In the genomic region with DNA sequence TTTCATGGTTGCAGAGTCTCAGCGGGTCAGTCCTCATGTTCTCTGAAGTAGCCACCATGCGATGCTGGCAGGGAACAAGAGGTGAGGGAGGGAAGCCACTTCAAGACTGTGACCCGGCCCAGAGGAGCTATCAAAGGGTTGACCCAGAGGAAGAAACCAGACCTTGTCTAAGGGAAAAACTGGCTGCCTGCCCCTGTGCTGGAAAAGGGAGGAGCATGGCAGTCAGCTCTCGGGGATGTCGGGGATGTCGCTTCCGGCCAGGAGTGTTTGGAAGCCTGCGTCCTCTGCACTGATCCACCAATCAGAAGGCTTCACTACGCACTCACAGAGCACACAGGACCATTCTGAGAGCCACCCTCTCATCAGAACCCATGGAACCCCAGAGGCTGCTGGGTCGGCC, we compare ENCODE assay signal across 12 mouse cellular contexts. TPM values are rescaled to one million over a fixed set of nuclear protein-coding genes. Genes with fewer than 3 reads are reported as not detected.
DNase-seq lines count a peak whose midpoint lies in the region; ATAC-seq and TF ChIP-seq lines count a peak whose summit lies in the region.
"Had no signal": no experiment of that assay in that cellular context is flagged by ENCODE, and none has a peak within 500 bp of the region (broad histone marks: within the 10 kb centered on the region; RNA-seq: fewer than 3 reads in every experiment).

No protein-coding gene starts in this region.

- no peak for DNase-seq in kidney, adult 2 months
- no peak for DNase-seq in midbrain, embryonic 14.5 days
- no peak for DNase-seq in frontal cortex, postnatal 36 days (ENCODE audit: low spot score in 2 of 2)
- no peak for DNase-seq in left cerebral cortex, adult 8-10 months (ENCODE audit: low spot score in 2 of 2)
- DNase-seq: cerebellum, adult 9-10 months; right cerebral cortex, postnatal 4 days; thymus, postnatal 25 days had no signal

- TF ChIP-seq CTCF in kidney, adult 2 months (conservative IDR thresholded peaks at IDR 0.05; ENCODE audit: insufficient read depth, insufficient read length, low read depth, low read length): no peak

- peak overlapping the region; percentile 71 for H3K27ac ChIP-seq in kidney, embryonic 15.5 days
- H3K27ac ChIP-seq in kidney, adult 2 months (ENCODE audit: insufficient read depth, low read depth, low read length): no peak overlapping the region
- peak overlapping the region; percentile 65 for H3K27ac ChIP-seq in forebrain, embryonic 12.5 days
- H3K27ac ChIP-seq in hindbrain, embryonic 13.5 days: peak overlapping the region; percentile 64
- 0 out of 2 replicates have a peak overlapping the region, but pooled peaks have one; percentile 50 for H3K27ac ChIP-seq in midbrain, embryonic 14.5 days (replicated peaks; ENCODE audit: low read depth, low read length)
- H3K27ac ChIP-seq: layer of hippocampus, adult 2 months had no signal

- H3K4me2 ChIP-seq in kidney, embryonic 15.5 days: no peak overlapping the region; the same call in 1 of the 2 replicates
- H3K4me2 ChIP-seq in forebrain, embryonic 12.5 days: peak overlapping the region; percentile 31
- H3K4me2 ChIP-seq in hindbrain, embryonic 13.5 days: peak overlapping the region; percentile 11; the same call in 1 of the 2 replicates
- H3K4me2 ChIP-seq in midbrain, embryonic 14.5 days (ENCODE audit: low read length): peak overlapping the region; percentile 19
- H3K4me2 ChIP-seq: heart, embryonic 12.5 days had no signal

- no peak for ATAC-seq in kidney, embryonic 15.5 days (replicated peaks; ENCODE audit: low FRiP score)
- ATAC-seq in forebrain, embryonic 12.5 days (ENCODE audit: low FRiP score): no peak
- no peak for ATAC-seq in hindbrain, embryonic 13.5 days (ENCODE audit: low FRiP score)
- ATAC-seq in midbrain, embryonic 14.5 days (ENCODE audit: low FRiP score, low TSS enrichment): no peak

- H3K36me3 ChIP-seq in kidney, embryonic 15.5 days: no peaks in the 10 kb centered on the region
- no peaks in the 10 kb centered on the region for H3K36me3 ChIP-seq in kidney, adult 2 months (ENCODE audit: control insufficient read depth, insufficient read depth, low read length)
- H3K36me3 ChIP-seq in forebrain, embryonic 12.5 days (replicated peaks): no peaks in the 10 kb centered on the region; the same call in 1 of the 2 replicates
- H3K36me3 ChIP-seq in hindbrain, embryonic 13.5 days: no peaks in the 10 kb centered on the region
- no peaks in the 10 kb centered on the region for H3K36me3 ChIP-seq in midbrain, embryonic 14.5 days (ENCODE audit: control insufficient read depth, insufficient read depth, low read length)
- H3K36me3 ChIP-seq: heart, embryonic 12.5 days had no signal

- no peaks in the 10 kb centered on the region for H3K9me3 ChIP-seq in kidney, embryonic 15.5 days (replicated peaks)
- H3K9me3 ChIP-seq in forebrain, embryonic 12.5 days: no peaks in the 10 kb centered on the region
- no peaks in the 10 kb centered on the region for H3K9me3 ChIP-seq in hindbrain, embryonic 13.5 days
- no peaks in the 10 kb centered on the region for H3K9me3 ChIP-seq in midbrain, embryonic 14.5 days (ENCODE audit: control insufficient read depth, low read length)
- H3K9me3 ChIP-seq: heart, embryonic 12.5 days had no signal

- no peak overlapping the region for H3K9ac ChIP-seq in kidney, embryonic 15.5 days
- H3K9ac ChIP-seq in forebrain, embryonic 12.5 days: 0 out of 2 replicates have a peak overlapping the region, but pooled peaks have one; percentile 17
- 0 out of 2 replicates have a peak overlapping the region, but pooled peaks have one; percentile 15 for H3K9ac ChIP-seq in hindbrain, embryonic 13.5 days
- no peak overlapping the region for H3K9ac ChIP-seq in midbrain, embryonic 14.5 days (replicated peaks; ENCODE audit: low read length)
- H3K9ac ChIP-seq: heart, embryonic 12.5 days had no signal

- H3K4me1 ChIP-seq in kidney, embryonic 15.5 days: peaks cover 25% of the 10 kb centered on the region
- no peaks in the 10 kb centered on the region for H3K4me1 ChIP-seq in kidney, adult 2 months (ENCODE audit: control insufficient read depth, insufficient read depth, low read length)
- peaks cover 88% of the 10 kb centered on the region for H3K4me1 ChIP-seq in forebrain, embryonic 12.5 days
- H3K4me1 ChIP-seq in hindbrain, embryonic 13.5 days (replicated peaks): peaks cover 86% of the 10 kb centered on the region
- peaks cover 44% of the 10 kb centered on the region for H3K4me1 ChIP-seq in midbrain, embryonic 14.5 days (ENCODE audit: control insufficient read depth, insufficient read depth, low read length)

- WGBS in kidney, embryonic 15.5 days: 44% methylated on average over 10 of the region's 10 CpGs
- WGBS in kidney, adult 2 months: 54% methylated on average over 10 of the region's 10 CpGs
- WGBS in forebrain, embryonic 12.5 days: 67% methylated on average over 10 of the region's 10 CpGs
- WGBS in hindbrain, embryonic 13.5 days: 59% methylated on average over 10 of the region's 10 CpGs
- WGBS in midbrain, embryonic 14.5 days: 70% methylated on average over 10 of the region's 10 CpGs

- TF ChIP-seq POLR2A in kidney, adult 2 months (IDR thresholded peaks at IDR 0.05; ENCODE audit: low read depth, low read length): no peak

- no peaks in the 10 kb centered on the region for H3K27me3 ChIP-seq in kidney, embryonic 15.5 days
- no peaks in the 10 kb centered on the region for H3K27me3 ChIP-seq in kidney, adult 2 months (replicated peaks; ENCODE audit: control insufficient read depth, insufficient read depth, low read length)
- H3K27me3 ChIP-seq in forebrain, embryonic 12.5 days: no peaks in the 10 kb centered on the region
- no peaks in the 10 kb centered on the region for H3K27me3 ChIP-seq in hindbrain, embryonic 13.5 days
- H3K27me3 ChIP-seq in midbrain, embryonic 14.5 days (ENCODE audit: control insufficient read depth, insufficient read depth, low read length): no peaks in the 10 kb centered on the region
- H3K27me3 ChIP-seq: heart, embryonic 12.5 days had no signal

- no peak overlapping the region for H3K4me3 ChIP-seq in kidney, embryonic 15.5 days (replicated peaks)
- no peak overlapping the region for H3K4me3 ChIP-seq in kidney, adult 2 months (ENCODE audit: insufficient read depth, low read depth, low read length)
- H3K4me3 ChIP-seq in forebrain, embryonic 12.5 days (replicated peaks): no peak overlapping the region
- H3K4me3 ChIP-seq in hindbrain, embryonic 13.5 days: no peak overlapping the region
- H3K4me3 ChIP-seq in midbrain, embryonic 14.5 days (replicated peaks; ENCODE audit: low read depth, low read length): no peak overlapping the region
- H3K4me3 ChIP-seq: heart, embryonic 12.5 days; layer of hippocampus, adult 2 months had no signal

RNA-seq across cellular contexts. Expression of a gene that starts 12.8 kb away (rescaled TPM):
- polyA plus RNA-seq in kidney, embryonic 15.5 days (2015; fragmentation: Nextera tagmentation; extraction: Ambion mirVana): 0.23 and 0.49 TPM in 2 replicates
- 3.6 and 4.7 TPM in 2 replicates for polyA plus RNA-seq in kidney, adult 2 months (2012; rRNA removed)
- polyA plus RNA-seq in forebrain, embryonic 12.5 days (2016; fragmentation: Nextera tagmentation; extraction: Ambion mirVana): 17.6 and 24.4 TPM in 2 replicates
- 10.9 and 11.3 TPM in 2 replicates for polyA plus RNA-seq in hindbrain, embryonic 13.5 days (2015; fragmentation: Nextera tagmentation; extraction: Ambion mirVana)
- polyA plus RNA-seq in midbrain, embryonic 14.5 days (2014; fragmentation: Nextera tagmentation; extraction: Ambion mirVana): 21.7 and 27.4 TPM in 2 replicates
- total RNA-seq in left cerebral cortex, adult 8-10 months (2022): 10 to 100 TPM; 10.6 to 17.9 (median 14.5) TPM

Comparison
In these comparisons a context has a peak if more than half of its experiments do, and no peak if none do; other contexts are left out.
1. H3K9ac ChIP-seq: peak in forebrain, embryonic 12.5 days (single experiment) and hindbrain, embryonic 13.5 days (single experiment); none in kidney, embryonic 15.5 days (single experiment) and midbrain, embryonic 14.5 days (single experiment).